Mouse (Mus musculus): ENCODE measurements around the gene Celf2. TPM values are rescaled to one million over a fixed set of nuclear protein-coding genes. Genes with fewer than 3 reads are reported as not detected.

Celf2 gene
- total RNA-seq, 2 experiments from 2014 or later: 478 to 500 TPM

DNA sequence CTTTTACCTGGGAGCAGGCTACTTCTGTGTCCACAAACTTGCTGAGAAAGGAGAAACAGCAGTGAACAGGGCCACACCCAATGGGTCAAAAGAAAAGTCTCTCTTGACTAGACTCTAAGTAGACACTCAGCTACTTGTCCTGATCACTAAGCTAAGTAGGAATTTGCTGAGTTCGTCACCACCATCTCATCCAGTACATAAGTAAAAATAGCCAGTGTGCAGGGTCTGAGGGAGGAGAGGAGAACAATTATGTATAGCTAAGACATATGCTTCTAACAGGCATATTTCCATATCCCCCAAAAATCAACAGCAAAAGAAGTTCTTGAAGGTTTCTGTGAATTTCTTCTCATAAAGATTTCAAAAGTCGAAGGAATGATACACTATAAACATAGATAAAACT, 615.8 kb downstream of the Celf2 start:
- DNase-seq (ENCODE audit: low spot score in 2 of 2): no peak
- intact Hi-C loops (cut with DNase I): no loop called here

DNA sequence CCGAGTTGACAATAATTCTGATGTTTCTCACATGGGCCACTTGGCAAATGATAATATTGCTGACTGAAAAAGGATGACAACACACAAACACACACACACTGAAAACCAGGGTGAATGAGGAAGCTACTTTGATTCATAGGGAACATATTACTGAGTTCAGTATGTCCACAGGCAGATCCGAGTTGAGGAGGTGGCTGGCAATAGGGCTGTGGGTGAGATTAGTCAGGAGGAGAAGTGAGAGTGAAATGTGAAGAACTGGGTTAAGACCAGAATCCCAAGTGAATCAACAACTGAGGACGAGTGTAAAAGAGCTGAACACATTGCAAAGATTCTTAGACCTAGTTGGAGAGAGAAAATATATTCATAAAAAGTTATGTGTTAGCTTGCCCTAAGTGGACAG, 616.3 kb downstream of the Celf2 start:
- intact Hi-C loops (cut with DNase I): no loop called here
- no peak for DNase-seq (ENCODE audit: low spot score in 2 of 2)

GRCm38 (mm10) chr2:6884796-6885711, 624.3 kb downstream of the Celf2 start:
- intact Hi-C loops (cut with DNase I): loop anchor here (5.0 kb wide), 1 partner anchor 202 kb away; no protein-coding TSS in a partner anchor
- no peak for DNase-seq (ENCODE audit: low spot score in 2 of 2)

- no peak for DNase-seq (ENCODE audit: low spot score in 2 of 2)
- intact Hi-C loops (cut with DNase I): loop anchor here (5.0 kb wide), 1 partner anchor 203 kb away; no protein-coding TSS in a partner anchor
Measured at GRCm38 (mm10) chr2:6883996-6884795, 625.2 kb downstream of the Celf2 start.

DNA sequence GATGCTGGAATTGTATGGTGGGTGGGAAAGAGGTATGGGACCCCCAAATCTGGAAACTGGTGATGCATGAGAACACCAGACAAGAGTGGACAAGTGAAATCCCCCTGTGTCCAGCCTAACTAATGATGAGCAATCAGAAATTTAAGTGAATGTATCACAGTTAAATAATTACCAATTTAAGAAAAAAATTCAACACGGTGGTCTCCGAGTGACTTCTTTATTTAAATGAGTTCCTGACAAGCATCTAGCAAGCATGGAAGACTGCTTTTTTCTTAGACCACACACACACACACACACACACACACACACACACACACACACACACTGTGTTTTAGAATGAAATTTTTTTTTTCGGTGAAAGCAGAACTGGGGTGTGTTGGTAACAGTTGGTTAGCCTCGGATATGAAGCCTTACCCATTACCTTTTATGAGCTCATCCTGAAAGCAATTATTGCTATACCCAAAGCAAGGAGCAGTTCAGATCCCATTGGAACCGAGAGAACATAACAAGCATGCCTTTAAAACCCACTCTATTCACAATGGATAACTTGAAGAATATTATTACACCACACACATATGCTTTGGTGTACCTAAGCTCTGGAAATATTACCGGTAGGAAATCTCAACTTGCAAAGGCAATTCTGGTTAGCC, 627.0 kb downstream of the Celf2 start:
- intact Hi-C loops (cut with DNase I): loop anchor here (5.0 kb wide), 1 partner anchor 205 kb away; no protein-coding TSS in a partner anchor
- no peak for DNase-seq (ENCODE audit: low spot score in 2 of 2)

GRCm38 (mm10) chr2:6880941-6881575, 628.3 kb downstream of the Celf2 start:
- intact Hi-C loops (cut with DNase I): loop anchor here (5.0 kb wide), 1 partner anchor 206 kb away; no protein-coding TSS in a partner anchor
- no peak for DNase-seq (ENCODE audit: low spot score in 2 of 2)

DNA sequence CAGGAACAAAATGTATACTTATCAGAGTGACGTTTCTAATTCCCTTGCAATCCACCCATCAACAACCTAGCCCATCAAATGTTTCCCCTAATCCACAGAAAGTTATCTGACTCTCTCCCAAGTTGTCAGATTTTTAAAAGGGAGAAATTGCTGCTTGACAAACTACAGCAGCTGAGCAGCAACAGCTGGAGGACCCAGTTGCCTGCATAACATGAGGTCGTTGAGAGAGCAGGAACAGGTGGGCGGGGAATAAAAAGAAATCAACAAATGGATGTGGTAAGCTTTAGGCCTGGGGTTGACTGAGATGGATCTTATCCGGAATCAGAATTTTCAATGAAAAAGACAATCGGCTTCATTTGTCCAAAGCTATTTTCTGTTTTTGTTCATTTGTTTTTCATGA, 632.3 kb downstream of the Celf2 start:
- DNase-seq (ENCODE audit: low spot score in 2 of 2): no peak
- intact Hi-C loops (cut with DNase I): no loop called here

GRCm38 (mm10) chr2:6876547-6876946, 632.8 kb downstream of the Celf2 start:
- DNase-seq (ENCODE audit: low spot score in 2 of 2): no peak
- intact Hi-C loops (cut with DNase I): no loop called here

- intact Hi-C loops (cut with DNase I): no loop called here
- DNase-seq (ENCODE audit: low spot score in 2 of 2): peak in 1 of 2 experiments; percentile 69
Measured at GRCm38 (mm10) chr2:6875071-6875611, 634.2 kb downstream of the Celf2 start.

DNA sequence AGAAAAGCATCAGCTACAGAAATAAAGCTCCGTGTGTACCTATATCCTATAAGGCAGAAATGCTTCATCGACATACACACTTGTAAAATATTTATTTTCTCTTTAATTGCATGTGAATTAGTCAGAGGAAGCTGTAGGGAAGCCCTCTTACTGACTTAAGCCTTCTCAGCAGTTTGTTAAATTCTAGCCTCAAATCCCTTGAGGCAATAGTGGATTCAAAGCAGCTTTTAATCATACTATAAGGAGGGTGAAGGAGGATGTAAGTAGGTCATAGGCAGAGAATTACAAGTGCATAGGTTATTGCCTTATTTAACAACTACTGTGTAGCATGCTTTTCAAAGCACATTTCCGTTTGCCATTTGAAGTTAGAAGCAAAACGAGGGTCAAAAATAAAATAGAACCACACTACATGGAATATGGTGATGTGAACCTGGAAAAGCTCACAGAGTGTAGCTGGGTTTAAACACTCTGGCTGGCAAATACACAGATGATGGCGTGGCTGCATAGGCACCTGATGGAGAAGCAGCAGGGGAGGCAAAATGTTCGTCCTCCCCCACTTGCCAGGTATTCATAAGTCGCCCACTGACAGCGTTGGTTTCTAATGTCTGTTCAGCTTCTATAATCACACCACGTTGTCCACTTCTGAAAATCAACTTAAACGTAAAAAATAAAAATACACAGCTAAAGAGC, 635.0 kb downstream of the Celf2 start:
- DNase-seq (ENCODE audit: low spot score in 2 of 2): no peak
- intact Hi-C loops (cut with DNase I): loop anchor here (5.0 kb wide), 1 partner anchor 152 kb away; no protein-coding TSS in a partner anchor

GRCm38 (mm10) chr2:6873711-6874110, 635.7 kb downstream of the Celf2 start:
- intact Hi-C loops (cut with DNase I): loop anchor here (5.0 kb wide), 1 partner anchor 151 kb away; no protein-coding TSS in a partner anchor
- no peak for DNase-seq (ENCODE audit: low spot score in 2 of 2)

DNA sequence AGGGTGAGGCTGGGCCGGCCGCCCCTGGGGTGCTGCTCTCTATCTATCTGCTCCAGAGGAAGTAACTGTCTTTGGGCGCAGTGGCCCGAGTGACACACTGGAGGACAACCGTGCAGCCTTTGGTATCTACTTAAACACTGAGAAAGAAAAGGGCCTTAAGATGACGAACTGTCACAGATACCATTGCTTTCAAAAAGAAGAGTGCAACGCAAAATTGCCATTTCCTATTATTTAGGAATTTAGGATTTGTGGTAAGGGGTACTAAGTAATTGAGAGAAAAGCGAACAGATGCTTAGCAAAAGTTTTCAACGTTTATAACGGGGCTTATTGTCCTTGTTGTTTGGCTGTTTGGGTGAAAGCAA, 636.5 kb downstream of the Celf2 start:
- DNase-seq (ENCODE audit: low spot score in 2 of 2): no peak
- intact Hi-C loops (cut with DNase I): loop anchor here (5.0 kb wide), 1 partner anchor 151 kb away; no protein-coding TSS in a partner anchor

DNA sequence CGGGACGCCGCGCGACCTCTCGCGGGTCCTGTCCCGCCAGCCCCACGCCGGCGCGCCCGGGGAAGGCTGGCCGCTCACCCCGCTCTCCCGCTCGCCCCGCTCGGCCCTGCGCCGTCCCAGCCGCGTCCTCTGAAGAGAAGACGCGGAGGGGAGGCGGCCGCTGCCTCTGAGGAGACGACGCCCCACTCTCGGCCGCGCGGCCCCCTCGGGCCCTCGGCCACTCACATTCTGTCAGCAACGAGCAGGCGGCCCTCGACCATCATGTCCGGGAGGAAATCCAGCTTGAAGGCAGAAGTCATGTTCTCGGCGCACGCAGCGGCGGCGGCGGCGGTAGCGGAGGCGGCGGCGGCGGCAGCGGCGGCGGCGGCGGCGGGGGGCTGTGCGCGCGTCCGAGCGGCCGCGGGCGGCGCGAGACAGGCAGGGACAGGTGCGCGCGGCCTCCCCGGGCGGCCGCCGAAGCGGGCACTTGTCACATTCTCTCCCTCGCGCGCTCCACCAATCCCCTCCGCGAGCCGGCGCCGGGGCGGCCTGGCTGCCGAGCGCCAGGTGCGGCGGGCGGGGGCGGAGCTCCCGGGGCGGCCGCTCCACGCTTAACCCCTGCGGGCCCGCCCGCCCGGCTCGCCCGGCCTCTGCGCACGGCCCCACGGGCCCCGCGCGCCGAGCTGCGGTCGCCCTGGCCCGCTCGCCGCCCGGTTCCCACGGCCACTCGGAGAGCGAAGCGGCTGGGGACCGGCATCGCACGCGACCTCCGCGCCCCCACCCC, 637.1 kb downstream of the Celf2 start:
- intact Hi-C loops (cut with DNase I): loop anchor here (5.0 kb wide), 1 partner anchor 150 kb away; no protein-coding TSS in a partner anchor

DNA sequence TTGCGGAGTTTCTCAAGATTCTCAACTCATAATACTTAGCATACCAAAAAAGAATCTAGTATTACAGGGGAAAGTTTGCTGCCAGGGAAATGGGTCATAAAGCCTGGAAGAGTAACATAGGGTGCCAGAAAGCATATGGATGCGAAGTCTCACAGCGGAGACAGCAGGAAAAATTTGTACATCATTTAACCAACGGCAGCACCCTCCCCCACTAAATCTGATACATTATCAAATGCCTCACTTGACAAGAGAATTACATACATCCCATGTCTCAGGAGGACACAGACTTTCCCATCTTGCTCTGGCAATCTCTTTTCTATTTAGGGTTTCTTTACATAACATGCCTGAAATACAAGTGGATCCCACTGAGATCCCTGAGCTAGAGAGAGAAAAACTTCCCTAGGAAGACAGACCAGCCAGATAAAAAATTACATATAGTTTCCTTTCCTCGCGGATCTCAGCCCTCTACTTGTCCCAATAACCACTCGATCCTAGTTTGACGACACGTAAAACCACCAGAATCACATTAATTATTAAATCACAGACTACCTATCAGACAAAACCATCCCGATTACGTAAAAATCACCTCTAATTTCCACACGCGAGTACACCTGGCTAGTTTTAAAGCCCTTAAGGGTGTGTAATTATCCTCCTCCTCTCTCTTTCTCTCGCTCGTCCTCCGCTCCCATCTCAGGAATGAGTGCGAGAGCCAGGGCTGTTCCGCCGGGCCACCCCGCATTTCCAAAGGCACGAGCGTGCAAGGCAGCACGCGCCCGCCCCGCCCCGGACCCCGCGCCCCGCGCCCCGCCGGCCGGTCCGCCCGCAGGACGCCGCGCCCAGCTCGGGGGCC, 637.9 kb downstream of the Celf2 start:
- intact Hi-C loops (cut with DNase I): loop anchor here (5.0 kb wide), 1 partner anchor 149 kb away; no protein-coding TSS in a partner anchor
- no peak for DNase-seq (ENCODE audit: low spot score in 2 of 2)

More for the DNA sequence above, 637.1 kb downstream of the Celf2 start:
- DNase-seq (ENCODE audit: low spot score in 2 of 2): peak in 1 of 2 experiments; percentile 75

DNA sequence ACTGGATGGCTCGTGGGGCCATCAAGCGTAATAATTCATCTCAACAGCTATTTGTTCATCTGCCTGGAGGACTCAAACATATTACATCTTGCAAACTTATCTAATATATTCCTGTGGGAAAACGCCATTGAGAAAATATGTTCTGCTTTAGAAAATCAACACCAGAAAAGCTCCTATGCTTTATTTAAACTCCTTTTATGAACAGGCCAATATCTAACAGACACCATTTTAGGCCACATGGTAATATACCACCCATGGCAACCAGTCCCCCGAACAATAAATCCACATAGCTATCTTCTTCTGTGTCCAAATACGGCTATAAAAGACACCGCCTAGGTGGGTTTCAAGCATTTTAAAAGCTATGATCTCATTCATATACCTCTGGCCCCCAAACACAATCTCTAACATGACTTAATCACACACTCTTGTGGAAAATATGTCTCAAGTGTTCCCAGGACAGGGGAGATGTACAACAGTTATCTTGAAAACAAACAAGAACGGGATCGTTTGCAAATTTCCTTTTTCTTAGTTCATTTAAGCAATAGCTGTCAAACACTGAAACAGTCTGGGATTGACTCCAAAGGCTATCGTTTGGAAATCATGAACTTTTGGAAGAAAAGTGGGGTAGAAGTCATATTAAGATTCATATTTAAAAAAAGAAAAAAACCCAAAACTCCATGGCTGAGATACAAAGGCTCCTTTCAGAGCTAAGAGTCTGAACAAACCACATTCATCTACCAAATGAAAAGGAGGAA, 639.2 kb downstream of the Celf2 start:
- intact Hi-C loops (cut with DNase I): loop anchor here (5.0 kb wide), 1 partner anchor 148 kb away; no protein-coding TSS in a partner anchor

DNA sequence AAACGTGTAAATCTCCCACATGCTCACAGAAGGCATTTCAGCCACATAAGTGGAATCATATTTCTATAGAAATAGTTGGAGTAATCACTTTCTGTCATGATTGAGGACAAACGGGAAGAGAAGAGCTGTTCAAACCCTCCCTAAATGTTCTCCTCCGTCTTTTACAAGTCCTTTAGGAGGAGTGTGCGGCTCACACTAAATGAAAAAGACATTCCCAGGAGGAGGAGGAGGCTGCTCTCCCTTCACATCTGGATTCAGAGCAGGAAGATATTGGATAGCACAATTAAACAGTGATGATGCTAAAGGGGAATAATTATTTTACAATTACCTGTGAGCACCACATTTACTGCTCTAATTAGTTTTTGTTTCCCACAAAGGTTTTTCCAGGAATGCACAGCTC, 642.1 kb downstream of the Celf2 start:
- no peak for DNase-seq (ENCODE audit: low spot score in 2 of 2)
- intact Hi-C loops (cut with DNase I): no loop called here

More for the DNA sequence above, 639.2 kb downstream of the Celf2 start:
- DNase-seq (ENCODE audit: low spot score in 2 of 2): no peak
